In genomic region chr11:94499035-94499434, GRCm38 (mm10) we compare ENCODE assay signal across 8 mouse cellular contexts. TPM values are rescaled to one million over a fixed set of nuclear protein-coding genes. Genes with fewer than 3 reads are reported as not detected.
A peak's percentile ranks its signal among the peaks of the same experiment; 100 is the strongest.
DNase-seq lines count a peak whose midpoint lies in the region; ATAC-seq lines count a peak whose summit lies in the region.

No protein-coding gene starts in this region.

- peak overlapping the region; percentile 58 for H3K4me2 ChIP-seq in lung, embryonic 16.5 days (ENCODE audit: low read depth, low read length)
- peak overlapping the region; percentile 52 for H3K4me2 ChIP-seq in stomach, embryonic 16.5 days (ENCODE audit: low read depth, low read length)

- peak; percentile 85 for ATAC-seq in cerebellum, adult (ENCODE audit: insufficient number of reproducible peaks, low FRiP score, low TSS enrichment)
- ATAC-seq in lung, embryonic 16.5 days (ENCODE audit: low read depth) = 0 out of 2 replicates have a peak, but pooled peaks have one; percentile 15
- ATAC-seq in stomach, embryonic 16.5 days (ENCODE audit: insufficient read depth, low FRiP score) = no peak; the same call in 1 of the 2 replicates

- H3K27me3 ChIP-seq in lung, embryonic 16.5 days (ENCODE audit: control insufficient read depth, insufficient read depth, low read depth, low read length) = no peaks in the 10 kb centered on the region; the same call in 1 of the 2 replicates
- no peaks in the 10 kb centered on the region for H3K27me3 ChIP-seq in stomach, embryonic 16.5 days (ENCODE audit: control insufficient read depth, insufficient read depth, low read length)

- H3K27ac ChIP-seq in lung, embryonic 16.5 days (ENCODE audit: low read length) = peak overlapping the region; percentile 96
- H3K27ac ChIP-seq in stomach, embryonic 16.5 days (ENCODE audit: low read length) = peak overlapping the region; percentile 98

- H3K9me3 ChIP-seq in lung, embryonic 16.5 days (ENCODE audit: control insufficient read depth, low read length) = no peaks in the 10 kb centered on the region
- H3K9me3 ChIP-seq in stomach, embryonic 16.5 days (replicated peaks; ENCODE audit: control insufficient read depth, low read length) = no peaks in the 10 kb centered on the region

- peak overlapping the region; percentile 68 for H3K9ac ChIP-seq in lung, embryonic 16.5 days (ENCODE audit: low read length)
- H3K9ac ChIP-seq in stomach, embryonic 16.5 days (ENCODE audit: low read length) = peak overlapping the region; percentile 76

- peaks cover 29% of the 10 kb centered on the region for H3K4me1 ChIP-seq in lung, embryonic 16.5 days (replicated peaks; ENCODE audit: control insufficient read depth, insufficient read depth, low read length)
- H3K4me1 ChIP-seq in stomach, embryonic 16.5 days (ENCODE audit: control insufficient read depth, insufficient read depth, low read length) = peaks cover 24% of the 10 kb centered on the region

- WGBS in lung, embryonic 16.5 days = 6% methylated on average over 2 of the region's 2 CpGs
- 0% methylated on average over 2 of the region's 2 CpGs for WGBS in stomach, embryonic 16.5 days

- peak overlapping the region; percentile 54 for H3K4me3 ChIP-seq in lung, embryonic 16.5 days (ENCODE audit: low read length)
- peak overlapping the region; percentile 47 for H3K4me3 ChIP-seq in stomach, embryonic 16.5 days (replicated peaks; ENCODE audit: low read length)

- DNase-seq in cerebellum, postnatal 4 days (ENCODE audit: low spot score in 2 of 2) = no peak
- DNase-seq in lung, postnatal 25 days (ENCODE audit: low spot score) = no peak
- DNase-seq in layer of hippocampus, adult 9-11 months = peak; percentile 58
- no peak for DNase-seq in gastrocnemius, postnatal 4 days (ENCODE audit: low spot score in 2 of 2)
- DNase-seq in urinary bladder, adult 2 months (ENCODE audit: low spot score) = no peak

- H3K36me3 ChIP-seq in lung, embryonic 16.5 days (ENCODE audit: control insufficient read depth, insufficient read depth, low read length) = peaks cover 2% of the 10 kb centered on the region
- H3K36me3 ChIP-seq in stomach, embryonic 16.5 days (ENCODE audit: control insufficient read depth, insufficient read depth, low read length) = no peaks in the 10 kb centered on the region

RNA-seq across cellular contexts. Expression of gene Epn3, which starts 0.7 kb away (rescaled TPM):
- polyA plus RNA-seq in lung, embryonic 16.5 days (2015; fragmentation: Nextera tagmentation; extraction: Ambion mirVana) = 18.5 and 19.2 TPM in 2 replicates
- 17.0 and 21.1 TPM in 2 replicates for polyA plus RNA-seq in stomach, embryonic 16.5 days (2015; fragmentation: Nextera tagmentation; extraction: Ambion mirVana)
- under 1 TPM; 0.47 to 0.49 TPM for total RNA-seq in gastrocnemius, postnatal 4 days (2021)
- 28.5 and 34.1 TPM in 2 replicates for polyA plus RNA-seq in urinary bladder, adult 2 months (2012; rRNA removed)

RNA-seq across cellular contexts. Expression of gene Spata20, which starts 13.1 kb away (rescaled TPM):
- 0.08 TPM in 1 of 2 replicates, not detected in the other for polyA plus RNA-seq in lung, embryonic 16.5 days (2015; fragmentation: Nextera tagmentation; extraction: Ambion mirVana)
- 0.22 and 0.29 TPM in 2 replicates for polyA plus RNA-seq in stomach, embryonic 16.5 days (2015; fragmentation: Nextera tagmentation; extraction: Ambion mirVana)
- total RNA-seq in gastrocnemius, postnatal 4 days (2021) = under 1 TPM in 1 of 2 experiments, not detected in 1; 0.29 TPM
- 0.06 TPM in 1 of 2 replicates, not detected in the other for polyA plus RNA-seq in urinary bladder, adult 2 months (2012; rRNA removed)

RNA-seq across cellular contexts. Expression of gene Mycbpap, which starts 22.5 kb away (rescaled TPM):
- 8.4 and 8.7 TPM in 2 replicates for polyA plus RNA-seq in lung, embryonic 16.5 days (2015; fragmentation: Nextera tagmentation; extraction: Ambion mirVana)
- 2.8 and 4.3 TPM in 2 replicates for polyA plus RNA-seq in stomach, embryonic 16.5 days (2015; fragmentation: Nextera tagmentation; extraction: Ambion mirVana)
- total RNA-seq in gastrocnemius, postnatal 4 days (2021) = under 1 TPM; 0.26 to 0.59 TPM
- polyA plus RNA-seq in urinary bladder, adult 2 months (2012; rRNA removed) = 1.7 and 2.0 TPM in 2 replicates

RNA-seq across cellular contexts. Expression of gene Cacna1g, which starts 25.0 kb away (rescaled TPM):
- polyA plus RNA-seq in lung, embryonic 16.5 days (2015; fragmentation: Nextera tagmentation; extraction: Ambion mirVana) = 6.6 and 7.0 TPM in 2 replicates
- 7.9 and 8.5 TPM in 2 replicates for polyA plus RNA-seq in stomach, embryonic 16.5 days (2015; fragmentation: Nextera tagmentation; extraction: Ambion mirVana)
- total RNA-seq in gastrocnemius, postnatal 4 days (2021) = 10 to 100 TPM; 18.7 to 22.7 TPM
- 2.6 and 2.9 TPM in 2 replicates for polyA plus RNA-seq in urinary bladder, adult 2 months (2012; rRNA removed)

RNA-seq across cellular contexts. Expression of gene Rsad1, which starts 50.0 kb away (rescaled TPM):
- 3.4 and 4.2 TPM in 2 replicates for polyA plus RNA-seq in lung, embryonic 16.5 days (2015; fragmentation: Nextera tagmentation; extraction: Ambion mirVana)
- 3.1 and 3.3 TPM in 2 replicates for polyA plus RNA-seq in stomach, embryonic 16.5 days (2015; fragmentation: Nextera tagmentation; extraction: Ambion mirVana)
- total RNA-seq in gastrocnemius, postnatal 4 days (2021) = 1 to 10 TPM; 4.7 to 6.0 TPM
- 14.3 and 16.7 TPM in 2 replicates for polyA plus RNA-seq in urinary bladder, adult 2 months (2012; rRNA removed)
